Mouse (Mus musculus) heart, embryonic 14.5 days (tissue): Measurements from ENCODE around the gene Rnf215. TPM values are rescaled to one million over a fixed set of nuclear protein-coding genes. Genes with fewer than 3 reads are reported as not detected.

Experiments used
- ATAC-seq: fragments of 200-750 bp; cut with Nextera tagmentation; 2 replicates; pipeline ENCODE4 v1.8.0; 2017; ENCODE audit warnings: low read depth, moderate TSS enrichment; ENCODE audit not compliant: insufficient number of reproducible peaks, insufficient read depth, low FRiP score
- H3K27ac ChIP-seq, 2 experiments: fragments of 200-500 bp in 1 of 2; fragments of 300-500 bp in 1 of 2; sonication (generic) in 1 of 2; replicated peaks in 1 of 2; 2 replicates each; pipeline ENCODE4 v1.5.1; 2012 to 2014; ENCODE audit warnings: low read depth in 2 of 2, low read length in 2 of 2, control low read depth in 1 of 2, mild to moderate bottlenecking in 1 of 2, mixed read lengths in 1 of 2; ENCODE audit not compliant: control insufficient read depth in 1 of 2, insufficient read depth in 1 of 2
- H3K27me3 ChIP-seq: fragments of 300-500 bp; sonication (generic); 2 replicates; pipeline ENCODE4 v1.6.1; 2014; ENCODE audit warnings: mild to moderate bottlenecking, low read length, control low read depth; ENCODE audit not compliant: control insufficient read depth, insufficient read depth
- H3K36me3 ChIP-seq: fragments of 300-500 bp; sonication (generic); 2 replicates; pipeline ENCODE4 v1.6.1; 2014; ENCODE audit warnings: mild to moderate bottlenecking, control low read depth, low read length, mixed read lengths; ENCODE audit not compliant: control insufficient read depth, insufficient read depth
- H3K4me1 ChIP-seq, 2 experiments: fragments of 200-500 bp in 1 of 2; fragments of 300-500 bp in 1 of 2; sonication (generic) in 1 of 2; 2 replicates each; pipeline ENCODE4 v1.6.1; 2012 to 2014; ENCODE audit warnings: low read length in 2 of 2, control low read depth in 1 of 2, mixed read lengths in 1 of 2; ENCODE audit not compliant: control insufficient read depth in 2 of 2, insufficient read depth in 2 of 2
- H3K4me2 ChIP-seq: fragments of 300-500 bp; sonication (generic); 2 replicates; pipeline ENCODE4 v1.6.1; 2014; ENCODE audit warnings: mild to moderate bottlenecking, low read length
- H3K4me3 ChIP-seq, 2 experiments: fragments of 200-500 bp in 1 of 2; fragments of 300-500 bp in 1 of 2; sonication (generic) in 1 of 2; 2 replicates each; pipeline ENCODE4 v1.5.1; 2012 to 2014; ENCODE audit warnings: low read length in 2 of 2, mild to moderate bottlenecking in 2 of 2, control low read depth in 1 of 2, low read depth in 1 of 2, moderate library complexity in 1 of 2; ENCODE audit not compliant: control insufficient read depth in 1 of 2, insufficient read depth in 1 of 2
- H3K9ac ChIP-seq: fragments of 300-500 bp; sonication (generic); 2 replicates; pipeline ENCODE4 v1.6.1; 2014; ENCODE audit warnings: mild to moderate bottlenecking, low read length
- H3K9me3 ChIP-seq: fragments of 300-500 bp; sonication (generic); 2 replicates; pipeline ENCODE4 v1.6.1; 2016; ENCODE audit warnings: low read length, control low read depth; ENCODE audit not compliant: control insufficient read depth
- WGBS: fragments of 180-500 bp; shearing (Covaris S2); extraction: QIAGEN DNeasy Blood & Tissue Kit; methylation state at CpG from one replicate; pipeline ENCODE4 v1.1.7; 2014; 5-methylcytosine and 5-hydroxymethylcytosine counted together
- polyA plus RNA-seq: library from polyadenylated mRNA; unstranded; fragments of >200 nt; fragmentation: Nextera tagmentation; extraction: Ambion mirVana; gene quantifications from 2 replicates; pipeline ENCODE4 v1.2.1, GENCODE M21; 2014

Rnf215 gene
- 20.6 and 21.2 TPM in 2 replicates for polyA plus RNA-seq

- 2% methylated on average over 66 of the region's 66 CpGs for WGBS
- ATAC-seq: peak; percentile 92
- peak within 1 kb of the TSS; percentile 93 for H3K9ac ChIP-seq
- H3K4me2 ChIP-seq: peak within 1 kb of the TSS; percentile 79
- no peaks in the 10 kb centered on the region for H3K9me3 ChIP-seq
- H3K27ac ChIP-seq: peak within 1 kb of the TSS; percentile 51 to 79
- no peaks in the 10 kb centered on the region for H3K27me3 ChIP-seq
- H3K4me3 ChIP-seq: peak within 1 kb of the TSS; percentile 89 to 93
- peaks cover 30% of the 10 kb centered on the region for H3K36me3 ChIP-seq
- peaks cover 9 to 11% of the 10 kb centered on the region in 2 experiments for H3K4me1 ChIP-seq
Measured at GRCm38 (mm10) chr11:4134986-4135935, at the start of gene Rnf215. Gene Rnf215, plus strand, starts transcription at chr11:4135202.

GRCm38 (mm10) chr11:4086246-4086645 is 48.8 kb upstream of the Rnf215 start:
- Histone ChIP-seq H3K27me3 (no peaks in the 10 kb centered on the region), H3K4me2 (no peak overlapping the region), H3K36me3 (peaks cover 9% of the 10 kb centered on the region), H3K9ac (no peak overlapping the region), H3K4me3 (no peak overlapping the region), H3K9me3 (peaks cover 7% of the 10 kb centered on the region), H3K27ac (no peak overlapping the region), H3K4me1 (no peaks in the 10 kb centered on the region)
- ATAC-seq: no peak
- WGBS: 43% methylated on average over 1 of the region's 1 CpGs

- no peak for ATAC-seq
- no peak overlapping the region for H3K27ac ChIP-seq
- H3K4me3 ChIP-seq: no peak overlapping the region
- H3K4me1 ChIP-seq: no peaks in the 10 kb centered on the region
- H3K9ac ChIP-seq: no peak overlapping the region
- H3K27me3 ChIP-seq: no peaks in the 10 kb centered on the region
- peaks cover 19% of the 10 kb centered on the region for H3K36me3 ChIP-seq
- H3K9me3 ChIP-seq: peaks cover 9% of the 10 kb centered on the region
- H3K4me2 ChIP-seq: no peak overlapping the region
- 49% methylated on average over 2 of the region's 2 CpGs for WGBS
Measured at GRCm38 (mm10) chr11:4087267-4087666, 47.7 kb upstream of the Rnf215 start.

- Histone ChIP-seq H3K9me3 (peaks cover 9% of the 10 kb centered on the region), H3K4me3 (peak overlapping the region in 1 of 2 experiments; percentile 80; a peak in 2 of 4 replicates), H3K36me3 (peaks cover 33% of the 10 kb centered on the region), H3K4me1 (peaks cover 16 to 26% of the 10 kb centered on the region in 2 experiments), H3K4me2 (peak overlapping the region; percentile 87), H3K27ac (no peak overlapping the region), H3K27me3 (no peaks in the 10 kb centered on the region), H3K9ac (no peak overlapping the region)
- 75% methylated on average over 18 of the region's 18 CpGs for WGBS
- ATAC-seq: no peak
Measured at GRCm38 (mm10) chr11:4093459-4094377, 41.3 kb upstream of the Rnf215 start.

- 7% methylated on average over 23 of the region's 24 CpGs for WGBS
- Histone ChIP-seq H3K4me2 (peak overlapping the region; percentile 87), H3K9ac (peak overlapping the region; percentile 74), H3K4me3 (peak overlapping the region; percentile 54 to 80), H3K36me3 (peaks cover 33% of the 10 kb centered on the region), H3K9me3 (peaks cover 9% of the 10 kb centered on the region), H3K27me3 (no peaks in the 10 kb centered on the region), H3K27ac (peak overlapping the region; percentile 90 to 92), H3K4me1 (peaks cover 16 to 26% of the 10 kb centered on the region in 2 experiments)
- no peak for ATAC-seq
Measured at GRCm38 (mm10) chr11:4094378-4095170, 40.4 kb upstream of the Rnf215 start.

- no peak for ATAC-seq
- H3K27ac ChIP-seq: peak within 1 kb of the TSS; percentile 90 to 92
- H3K4me1 ChIP-seq: peaks cover 16 to 26% of the 10 kb centered on the region in 2 experiments
- H3K9ac ChIP-seq: peak within 1 kb of the TSS; percentile 74
- H3K9me3 ChIP-seq: peaks cover 9% of the 10 kb centered on the region
- H3K4me3 ChIP-seq: peak within 1 kb of the TSS; percentile 54 to 80
- H3K4me2 ChIP-seq: peak within 1 kb of the TSS; percentile 87
- peaks cover 32% of the 10 kb centered on the region for H3K36me3 ChIP-seq
- no peaks in the 10 kb centered on the region for H3K27me3 ChIP-seq
- 5% methylated on average over 34 of the region's 34 CpGs for WGBS
Measured at GRCm38 (mm10) chr11:4095171-4096053, 39.6 kb upstream of the Rnf215 start, which contains the start of gene Mtfp1. Gene Mtfp1, minus strand, starts transcription at chr11:4095445.
